Mouse (Mus musculus): ENCODE results near the gene Spcs2. TPM values are rescaled to one million over a fixed set of nuclear protein-coding genes. Genes with fewer than 3 reads are reported as not detected.

The Spcs2 gene
- total and polyA plus RNA-seq, 3 experiments, result 203 to 272 (median 232) TPM

GRCm38 (mm10) chr7:99826096-99826495, 37.2 kb downstream of the Spcs2 start:
- Histone ChIP-seq H3K27me3 (replicated peaks) (no peaks in the 10 kb centered on the region), H3K9me3 (replicated peaks; ENCODE audit: low read length) (no peaks in the 10 kb centered on the region), H3K36me3 (replicated peaks in 1 of 2; ENCODE audit: control insufficient read depth in 1 of 2, insufficient read depth in 1 of 2, low read length in 1 of 2) (peaks cover 0 to 6% of the 10 kb centered on the region in 2 experiments), H3K4me3 (replicated peaks in 1 of 3; ENCODE audit: low read depth in 2 of 3, low read length in 2 of 3, poor library complexity in 1 of 3) (peak overlapping the region in 2 of 3 experiments; percentile 5 to 42), H3K9ac (ENCODE audit: insufficient read depth, low read depth) (peak overlapping the region; percentile 39; the same call in 1 of the 2 replicates), H3K4me2 (ENCODE audit: insufficient read depth, low read depth, poor library complexity, severe bottlenecking) (peak overlapping the region; percentile 37), H3K4me1 (ENCODE audit: control insufficient read depth in 1 of 2, insufficient read depth in 2 of 2) (peaks cover 13 to 43% of the 10 kb centered on the region in 2 experiments), H3K27ac (ENCODE audit: insufficient read depth, low read depth) (peak overlapping the region; percentile 83), H3K79me2 (replicated peaks; ENCODE audit: control insufficient read depth, extremely low read depth, insufficient read depth, poor library complexity, severe bottlenecking) (peaks cover 15% of the 10 kb centered on the region)
- dilution Hi-C loops (cut with MboI; ENCODE audit: extremely low pct_ligation_motif_present, extremely low pct_unique_long_range_greater_than_20kb, low sequenced_read_pairs), result no loop called here
- TF ChIP-seq POLR2AphosphoS2 (IDR thresholded peaks at IDR 0.05; ENCODE audit: low read depth, low read length), result no peak
- no peak for TF ChIP-seq PAX5 (IDR thresholded peaks at IDR 0.05; ENCODE audit: low read length)
- TF ChIP-seq TCF12 (IDR thresholded peaks at IDR 0.05; ENCODE audit: low read depth, low read length), result peak; percentile 57
- no peak for TF ChIP-seq MYC (IDR thresholded peaks at IDR 0.05; ENCODE audit: low read depth, low read length)
- TF ChIP-seq NRF1 (IDR thresholded peaks at IDR 0.05; ENCODE audit: low read depth, low read length), result no peak
- no peak for TF ChIP-seq MAFK (IDR thresholded peaks at IDR 0.05; ENCODE audit: insufficient replicate concordance, low read length)
- TF ChIP-seq CHD1 (IDR thresholded peaks at IDR 0.05; ENCODE audit: low read depth, low read length), result peak; percentile 94; the same call in 1 of the 2 replicates
- TF ChIP-seq USF1 (IDR thresholded peaks at IDR 0.05; ENCODE audit: low read depth, low read length), result no peak
- TF ChIP-seq E2F4 (IDR thresholded peaks at IDR 0.05; ENCODE audit: insufficient replicate concordance, low read depth, low read length), result no peak
- no peak; the same call in 1 of the 2 replicates for TF ChIP-seq ZMIZ1 (IDR thresholded peaks at IDR 0.05; ENCODE audit: low read depth, low read length)
- no peak; the same call in 1 of the 2 replicates for TF ChIP-seq MXI1 (IDR thresholded peaks at IDR 0.05; ENCODE audit: low read depth, low read length)
- no peak for TF ChIP-seq ZC3H11A (IDR thresholded peaks at IDR 0.05; ENCODE audit: low read depth, low read length)
- peak; percentile 42; the same call in 1 of the 2 replicates for TF ChIP-seq IRF4 (IDR thresholded peaks at IDR 0.05; ENCODE audit: low read depth, low read length)
- TF ChIP-seq MAZ (IDR thresholded peaks at IDR 0.05; ENCODE audit: low read depth, low read length), result no peak
- no peak for TF ChIP-seq ETS1 (conservative IDR thresholded peaks at IDR 0.05; ENCODE audit: low read depth, low read length)
- TF ChIP-seq GABPA (IDR thresholded peaks at IDR 0.05; ENCODE audit: insufficient replicate concordance, low read depth, low read length), result no peak
- no peak for TF ChIP-seq USF2 (conservative IDR thresholded peaks at IDR 0.05; ENCODE audit: low read depth, low read length)
- TF ChIP-seq CHD2 (IDR thresholded peaks at IDR 0.05; ENCODE audit: low read length), result no peak
- TF ChIP-seq MEF2A (IDR thresholded peaks at IDR 0.05; ENCODE audit: borderline replicate concordance, low read depth, low read length), result peak; percentile 45; the same call in 1 of the 2 replicates
- no peak for TF ChIP-seq ZKSCAN1 (IDR thresholded peaks at IDR 0.05; ENCODE audit: borderline replicate concordance, low read depth, low read length)
- no peak for TF ChIP-seq RAD21 (IDR thresholded peaks at IDR 0.05; ENCODE audit: low read depth, low read length)
- TF ChIP-seq HCFC1 (IDR thresholded peaks at IDR 0.05; ENCODE audit: low read depth, low read length), result no peak
- no peak for TF ChIP-seq EP300 (IDR thresholded peaks at IDR 0.05; ENCODE audit: low read length)
- no peak; the same call in 1 of the 2 replicates for TF ChIP-seq BHLHE40 (IDR thresholded peaks at IDR 0.05; ENCODE audit: low read depth, low read length)
- in situ Hi-C loops (cut with MboI; ENCODE audit: low pct_ligation_motif_present, low pct_unique_long_range_greater_than_20kb, low sequenced_read_pairs), result no loop called here
- DNase-seq (ENCODE audit: extremely low read depth), result no peak
